Mouse (Mus musculus) neural tube, embryonic 15.5 days (tissue): ENCODE results near the gene Tmem14a. TPM values are rescaled to one million over a fixed set of nuclear protein-coding genes. Genes with fewer than 3 reads are reported as not detected.

Experiments used
- ATAC-seq: fragments of 200-750 bp; cut with Nextera tagmentation; 2 replicates; pipeline ENCODE4 v1.8.0; 2017; ENCODE audit warnings: mild to moderate bottlenecking, moderate TSS enrichment, moderate library complexity; ENCODE audit not compliant: low FRiP score
- H3K27ac ChIP-seq: fragments of 300-500 bp; sonication (generic); replicated peaks from 2 replicates; pipeline ENCODE4 v1.5.1; 2015; ENCODE audit warnings: mild to moderate bottlenecking, inconsistent platforms
- H3K27me3 ChIP-seq: fragments of 300-500 bp; sonication (generic); replicated peaks from 2 replicates; pipeline ENCODE4 v1.6.1; 2015; ENCODE audit warnings: inconsistent platforms
- H3K36me3 ChIP-seq: fragments of 300-500 bp; sonication (generic); 2 replicates; pipeline ENCODE4 v1.6.1; 2015; ENCODE audit warnings: inconsistent platforms
- H3K4me1 ChIP-seq: fragments of 300-500 bp; sonication (generic); 2 replicates; pipeline ENCODE4 v1.6.1; 2015; ENCODE audit warnings: inconsistent platforms
- H3K4me2 ChIP-seq: fragments of 300-500 bp; sonication (generic); 2 replicates; pipeline ENCODE4 v1.6.1; 2015; ENCODE audit warnings: inconsistent platforms, mild to moderate bottlenecking, moderate library complexity
- H3K4me3 ChIP-seq: fragments of 300-500 bp; sonication (generic); replicated peaks from 2 replicates; pipeline ENCODE4 v1.5.1; 2015; ENCODE audit warnings: mild to moderate bottlenecking, inconsistent platforms
- H3K9ac ChIP-seq: fragments of 300-500 bp; sonication (generic); replicated peaks from 2 replicates; pipeline ENCODE4 v1.6.1; 2015; ENCODE audit warnings: mild to moderate bottlenecking, inconsistent platforms
- H3K9me3 ChIP-seq: fragments of 300-500 bp; sonication (generic); replicated peaks from 2 replicates; pipeline ENCODE4 v1.6.1; 2016; ENCODE audit warnings: inconsistent platforms
- WGBS: fragments of 180-500 bp; shearing (Covaris S2); methylation state at CpG from one replicate; pipeline ENCODE4 v1.1.7; 2015; ENCODE audit warnings: mixed read lengths; 5-methylcytosine and 5-hydroxymethylcytosine counted together
- polyA plus RNA-seq: library from polyadenylated mRNA; unstranded; fragments of >200 nt; fragmentation: Nextera tagmentation; extraction: Ambion mirVana; gene quantifications from 2 replicates; pipeline ENCODE4 v1.2.1, GENCODE M21; 2015

Tmem14a gene
- polyA plus RNA-seq, 1 experiment from 2014 or later, result 22.6 TPM

DNA sequence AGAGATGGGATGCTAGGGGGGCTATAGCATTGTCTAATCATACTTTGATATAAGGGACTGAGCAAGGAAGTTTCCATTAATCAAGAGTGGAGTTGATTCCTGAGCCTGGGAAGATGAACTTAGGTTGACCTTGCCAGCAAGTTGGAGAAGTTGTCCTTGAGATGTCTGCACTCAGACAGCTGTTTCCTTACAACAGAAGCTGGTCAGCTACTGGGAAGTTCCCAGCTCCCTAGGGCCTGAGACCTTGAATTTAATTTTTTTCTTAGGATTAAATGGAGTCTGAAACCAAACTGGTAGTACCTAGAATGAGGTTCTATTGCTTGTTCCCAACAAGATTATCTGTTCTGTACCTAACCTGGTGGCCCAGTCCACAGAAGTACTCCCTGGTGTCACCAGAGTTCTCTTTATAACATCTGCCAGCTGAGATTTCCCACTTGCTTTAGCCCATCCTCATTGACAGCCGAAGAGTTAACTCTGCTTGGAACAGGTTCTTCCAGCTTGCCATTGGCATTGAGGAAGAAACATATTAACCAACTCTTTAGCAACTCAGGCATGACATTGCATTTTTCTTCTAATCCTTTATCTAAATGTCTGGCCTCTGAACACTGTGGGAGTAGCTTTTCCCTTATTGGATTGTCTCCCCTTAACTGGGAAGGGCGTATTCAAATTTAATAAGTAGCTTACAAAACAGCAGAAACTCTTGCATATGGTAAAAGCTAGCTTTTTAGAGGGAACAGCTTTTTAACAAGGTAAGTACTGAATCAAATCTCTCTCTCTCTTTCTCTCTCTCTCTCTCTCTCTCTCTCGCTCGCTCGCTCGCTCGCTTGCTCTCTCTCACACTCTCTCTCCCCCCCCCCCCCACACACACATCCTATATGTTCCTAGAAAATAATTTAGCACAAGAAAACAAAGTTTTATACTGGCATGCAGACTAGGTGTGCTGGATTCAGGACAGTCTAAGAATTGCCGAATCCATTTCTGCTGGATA lies 21.8 kb downstream of the Tmem14a start, which contains the start of gene Gsta3:
Gene Gsta3, plus strand, starts transcription at position 679 of the 988 bp plus-strand sequence.
- Histone ChIP-seq H3K36me3 (no peaks in the 10 kb centered on the region), H3K9ac (no peak within 1 kb of the TSS), H3K9me3 (no peaks in the 10 kb centered on the region), H3K27ac (no peak within 1 kb of the TSS), H3K27me3 (no peaks in the 10 kb centered on the region), H3K4me1 (no peaks in the 10 kb centered on the region), H3K4me3 (no peak within 1 kb of the TSS), H3K4me2 (no peak within 1 kb of the TSS)
- ATAC-seq, result no peak
- 94% methylated on average over 8 of the region's 8 CpGs for WGBS

DNA sequence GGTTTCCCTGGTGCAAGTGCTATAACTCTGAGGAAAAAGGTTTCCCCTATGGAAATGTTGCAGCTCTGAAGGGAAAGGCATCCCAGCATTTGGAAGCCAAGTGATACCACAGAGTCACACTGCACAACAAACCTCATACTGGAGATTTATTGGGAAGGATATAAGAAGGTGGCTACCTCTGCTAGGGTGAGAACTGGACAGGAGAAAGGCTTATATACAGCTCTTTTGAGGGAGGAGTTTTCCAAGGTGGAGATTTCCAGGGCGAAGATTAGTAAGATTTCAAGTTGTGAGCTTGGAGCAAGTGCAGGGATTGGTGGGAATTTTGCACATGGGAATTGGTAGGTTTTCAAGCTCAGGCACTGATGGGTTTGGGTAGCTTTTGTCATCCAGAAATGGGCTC lies 22.7 kb downstream of the Tmem14a start:
- 100% methylated on average over 1 of the region's 1 CpGs for WGBS
- H3K27me3 ChIP-seq, result no peaks in the 10 kb centered on the region
- no peaks in the 10 kb centered on the region for H3K9me3 ChIP-seq
- no peaks in the 10 kb centered on the region for H3K36me3 ChIP-seq
- H3K9ac ChIP-seq, result no peak overlapping the region
- H3K4me3 ChIP-seq, result no peak overlapping the region
- H3K27ac ChIP-seq, result no peak overlapping the region
- ATAC-seq, result no peak
- H3K4me2 ChIP-seq, result no peak overlapping the region
- H3K4me1 ChIP-seq, result no peaks in the 10 kb centered on the region

DNA sequence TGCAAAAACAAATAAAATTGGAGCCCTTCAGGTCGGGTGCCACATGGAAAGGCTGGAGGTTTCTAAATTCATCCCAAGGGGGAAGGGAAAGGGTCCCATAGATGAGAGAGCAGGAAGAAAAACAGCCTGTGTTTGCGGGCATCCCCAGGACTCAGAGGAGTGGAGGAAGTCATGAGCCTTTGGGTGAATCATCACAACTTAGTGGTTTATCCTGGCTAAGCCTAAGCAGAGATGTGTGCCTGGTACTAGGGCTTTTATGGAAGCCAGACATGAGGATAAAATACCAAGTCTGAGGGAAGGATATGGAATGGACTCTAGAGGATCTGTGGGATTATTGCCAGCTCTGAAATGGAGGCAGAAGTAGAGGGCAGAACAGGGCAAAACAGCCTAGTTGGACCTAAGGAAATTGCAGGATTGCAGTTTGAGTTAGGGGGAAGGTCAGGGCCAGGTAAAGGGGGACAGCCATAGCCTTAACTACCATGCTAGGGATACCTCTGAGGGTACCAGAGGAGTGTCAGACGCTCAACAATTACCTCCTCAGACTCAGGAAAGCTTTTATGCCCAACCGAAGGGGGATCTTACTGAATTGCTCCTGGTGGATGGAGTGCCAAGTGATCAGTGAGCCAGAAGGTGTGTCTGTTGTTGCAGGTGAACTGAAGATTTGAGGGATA lies 26.1 kb downstream of the Tmem14a start:
- no peak overlapping the region for H3K27ac ChIP-seq
- WGBS, result 74% methylated on average over 4 of the region's 4 CpGs
- no peaks in the 10 kb centered on the region for H3K36me3 ChIP-seq
- H3K27me3 ChIP-seq, result no peaks in the 10 kb centered on the region
- no peak overlapping the region for H3K9ac ChIP-seq
- H3K4me3 ChIP-seq, result no peak overlapping the region
- no peaks in the 10 kb centered on the region for H3K4me1 ChIP-seq
- H3K4me2 ChIP-seq, result no peak overlapping the region
- ATAC-seq, result no peak
- no peaks in the 10 kb centered on the region for H3K9me3 ChIP-seq

DNA sequence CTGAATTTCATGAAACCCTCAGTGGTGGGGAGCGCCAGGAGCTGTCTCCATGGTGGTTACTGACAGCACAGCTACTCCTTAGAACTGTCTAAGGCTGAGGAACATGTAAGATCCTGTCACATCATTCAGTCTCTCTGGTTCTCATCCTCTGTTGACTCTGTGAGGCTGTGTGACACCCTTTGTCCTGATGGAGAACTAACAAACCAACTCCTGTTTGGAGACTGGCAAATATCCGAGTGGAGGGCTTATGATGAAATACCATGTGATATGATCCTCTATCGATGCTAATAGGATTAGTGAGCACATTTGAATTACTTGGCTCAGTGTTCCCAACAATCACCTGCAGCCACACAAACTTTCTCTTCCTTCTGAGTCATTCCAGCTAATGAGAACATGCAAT lies 27.8 kb downstream of the Tmem14a start:
- H3K36me3 ChIP-seq, result no peaks in the 10 kb centered on the region
- H3K9ac ChIP-seq, result no peak overlapping the region
- H3K4me3 ChIP-seq, result no peak overlapping the region
- no peak for ATAC-seq
- no peak overlapping the region for H3K4me2 ChIP-seq
- H3K4me1 ChIP-seq, result no peaks in the 10 kb centered on the region
- H3K27me3 ChIP-seq, result no peaks in the 10 kb centered on the region
- WGBS, result 90% methylated on average over 3 of the region's 3 CpGs
- no peak overlapping the region for H3K27ac ChIP-seq
- no peaks in the 10 kb centered on the region for H3K9me3 ChIP-seq

DNA sequence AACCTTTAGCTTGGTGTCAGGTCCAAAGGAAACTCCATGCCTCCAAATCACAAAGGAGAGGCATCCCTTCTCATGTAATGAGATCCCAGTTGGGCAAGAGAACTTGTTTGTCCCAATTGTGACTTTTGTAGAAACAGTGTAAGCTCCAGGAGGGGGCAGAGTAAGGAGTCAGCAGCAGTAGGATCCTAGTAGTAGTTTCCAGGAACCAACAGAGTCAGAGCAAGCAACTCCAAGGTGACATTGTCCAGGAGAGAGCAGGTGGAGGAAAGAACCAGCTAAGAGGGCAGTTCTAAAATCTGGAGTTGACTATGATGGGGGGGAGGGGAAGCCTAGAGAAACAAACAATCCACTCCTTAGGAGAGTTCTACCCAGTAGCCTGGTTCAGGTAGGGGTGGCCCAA lies 29.5 kb downstream of the Tmem14a start:
- Histone ChIP-seq H3K36me3 (no peaks in the 10 kb centered on the region), H3K4me2 (no peak overlapping the region), H3K27ac (no peak overlapping the region), H3K27me3 (no peaks in the 10 kb centered on the region), H3K4me3 (no peak overlapping the region), H3K4me1 (no peaks in the 10 kb centered on the region), H3K9me3 (no peaks in the 10 kb centered on the region), H3K9ac (no peak overlapping the region)
- no peak for ATAC-seq

DNA sequence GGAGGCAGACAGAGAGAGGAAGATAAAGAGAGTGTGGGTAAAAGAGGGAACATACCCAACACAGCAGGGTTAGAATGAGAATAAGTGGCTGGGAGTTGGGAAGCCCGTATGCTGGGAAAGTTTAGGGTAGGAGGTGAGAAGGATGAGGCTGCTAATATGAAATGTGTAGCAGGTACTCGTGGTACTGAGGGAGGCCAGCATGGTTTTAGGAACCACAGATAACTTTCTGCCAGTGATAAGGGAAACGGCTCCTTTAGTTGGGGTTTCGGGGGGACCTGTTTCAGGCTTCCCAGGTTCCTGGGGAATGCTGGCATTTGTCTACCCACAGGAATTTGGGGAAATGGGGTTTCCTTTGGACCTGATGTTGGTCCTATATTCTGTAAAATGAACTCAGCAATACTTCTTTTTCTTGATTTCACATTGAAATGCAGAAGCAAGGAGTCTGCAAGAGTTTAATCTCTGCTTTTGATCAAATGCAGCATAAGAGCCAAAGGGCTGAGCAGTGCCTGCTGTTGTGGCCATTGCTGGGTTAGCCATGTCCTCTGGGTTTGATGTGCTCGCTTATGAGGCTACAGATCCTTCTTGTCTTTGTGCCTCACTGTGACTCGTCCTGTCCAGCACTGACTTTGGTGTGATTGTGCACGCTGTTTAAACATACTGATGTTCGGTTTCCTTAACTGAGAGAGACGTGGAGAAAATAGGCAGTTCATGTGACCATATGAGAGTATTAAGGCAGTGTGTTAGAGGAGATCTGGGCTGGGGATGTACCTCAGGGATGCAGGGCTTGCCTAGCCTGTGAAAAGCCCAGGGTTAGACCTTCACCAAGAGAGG lies 30.4 kb downstream of the Tmem14a start:
- Histone ChIP-seq H3K4me1 (no peaks in the 10 kb centered on the region), H3K4me2 (no peak overlapping the region), H3K27ac (no peak overlapping the region), H3K4me3 (no peak overlapping the region), H3K9me3 (no peaks in the 10 kb centered on the region), H3K27me3 (no peaks in the 10 kb centered on the region), H3K36me3 (no peaks in the 10 kb centered on the region), H3K9ac (no peak overlapping the region)
- ATAC-seq, result no peak
- WGBS, result 91% methylated on average over 9 of the region's 9 CpGs

DNA sequence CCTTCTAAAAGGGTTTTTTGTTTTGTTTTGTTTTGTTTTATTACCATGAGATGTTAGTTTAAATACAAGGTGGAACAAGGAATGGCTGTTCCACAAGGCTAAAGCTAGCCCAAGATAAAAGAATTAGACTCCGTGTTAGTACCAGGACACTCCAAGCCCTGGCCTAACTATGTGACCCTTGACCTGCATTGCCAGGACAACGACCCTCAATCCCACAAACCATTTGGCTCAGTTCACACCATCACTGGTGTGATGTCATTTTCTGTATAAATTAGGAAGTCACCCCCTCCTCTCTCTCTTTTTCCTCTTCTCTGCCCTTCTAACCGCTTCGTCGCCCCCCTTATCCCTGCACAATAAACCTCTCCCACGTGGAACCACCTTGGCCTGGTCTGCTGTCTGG lies 33.3 kb downstream of the Tmem14a start:
- WGBS, result 18% methylated on average over 6 of the region's 6 CpGs
- no peaks in the 10 kb centered on the region for H3K9me3 ChIP-seq

DNA sequence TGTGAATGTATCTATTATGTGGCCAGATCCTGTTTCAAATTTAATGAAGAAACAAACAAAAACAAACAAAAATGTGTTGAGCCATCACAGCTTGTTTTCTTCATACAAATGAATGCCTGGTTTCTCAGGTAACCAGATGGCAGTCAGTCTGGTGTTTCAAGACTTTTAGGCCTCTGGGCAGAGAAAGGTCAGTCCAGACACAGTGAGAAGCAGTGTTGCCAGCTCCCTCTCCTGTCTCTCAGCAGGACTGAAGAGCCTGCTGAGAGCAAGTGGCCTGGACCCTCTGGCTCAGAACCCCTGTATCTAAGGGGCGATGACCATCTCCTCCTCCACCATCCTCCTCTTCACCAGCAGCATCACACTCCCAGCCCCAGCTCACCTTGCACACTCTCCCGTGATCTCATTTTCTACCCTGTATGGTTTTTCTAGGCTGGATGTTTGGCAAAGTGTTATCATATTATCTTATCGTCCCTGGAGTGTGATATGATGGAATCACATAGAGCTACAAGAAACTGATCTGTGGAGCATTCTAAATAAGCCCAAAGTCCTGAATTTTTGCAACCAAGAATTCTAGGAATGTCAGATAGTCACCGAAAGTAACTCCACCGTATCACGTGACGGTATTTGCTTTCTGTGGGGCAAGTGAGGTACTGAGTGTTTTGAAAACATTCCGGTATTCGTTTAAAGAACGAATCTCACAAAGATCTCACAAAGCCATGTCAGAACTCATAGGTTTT lies 34.4 kb downstream of the Tmem14a start:
- Histone ChIP-seq H3K4me3 (no peak overlapping the region), H3K27ac (no peak overlapping the region), H3K27me3 (no peaks in the 10 kb centered on the region), H3K4me2 (no peak overlapping the region), H3K36me3 (no peaks in the 10 kb centered on the region), H3K9ac (no peak overlapping the region), H3K4me1 (no peaks in the 10 kb centered on the region), H3K9me3 (no peaks in the 10 kb centered on the region)
- ATAC-seq, result no peak
- 91% methylated on average over 10 of the region's 10 CpGs for WGBS

More for the DNA sequence above, 33.3 kb downstream of the Tmem14a start:
- no peak for ATAC-seq
- no peak overlapping the region for H3K9ac ChIP-seq
- H3K4me3 ChIP-seq, result no peak overlapping the region
- H3K36me3 ChIP-seq, result no peaks in the 10 kb centered on the region
- no peak overlapping the region for H3K4me2 ChIP-seq
- H3K4me1 ChIP-seq, result no peaks in the 10 kb centered on the region
- no peaks in the 10 kb centered on the region for H3K27me3 ChIP-seq
- H3K27ac ChIP-seq, result no peak overlapping the region

DNA sequence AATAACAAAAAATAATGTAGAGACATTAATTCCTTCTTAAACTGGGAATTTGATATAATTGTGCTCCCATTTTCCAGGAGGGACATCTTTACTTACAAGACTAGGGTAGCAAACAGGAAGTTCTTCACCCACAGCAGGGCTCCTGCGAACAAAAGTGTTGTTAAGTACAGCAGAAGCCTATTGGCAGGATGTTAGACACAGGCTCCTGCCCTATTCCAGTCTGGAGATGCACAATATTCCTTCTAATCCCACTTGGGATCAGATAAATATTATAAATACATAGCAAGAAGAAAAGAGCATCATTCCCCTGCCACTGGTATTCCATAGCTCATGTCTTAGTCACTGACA lies 34.9 kb downstream of the Tmem14a start:
- Histone ChIP-seq H3K27ac (no peak overlapping the region), H3K27me3 (no peaks in the 10 kb centered on the region), H3K36me3 (no peaks in the 10 kb centered on the region), H3K4me2 (no peak overlapping the region), H3K4me1 (no peaks in the 10 kb centered on the region), H3K9ac (no peak overlapping the region), H3K9me3 (no peaks in the 10 kb centered on the region), H3K4me3 (no peak overlapping the region)
- 89% methylated on average over 1 of the region's 1 CpGs for WGBS
- ATAC-seq, result no peak

DNA sequence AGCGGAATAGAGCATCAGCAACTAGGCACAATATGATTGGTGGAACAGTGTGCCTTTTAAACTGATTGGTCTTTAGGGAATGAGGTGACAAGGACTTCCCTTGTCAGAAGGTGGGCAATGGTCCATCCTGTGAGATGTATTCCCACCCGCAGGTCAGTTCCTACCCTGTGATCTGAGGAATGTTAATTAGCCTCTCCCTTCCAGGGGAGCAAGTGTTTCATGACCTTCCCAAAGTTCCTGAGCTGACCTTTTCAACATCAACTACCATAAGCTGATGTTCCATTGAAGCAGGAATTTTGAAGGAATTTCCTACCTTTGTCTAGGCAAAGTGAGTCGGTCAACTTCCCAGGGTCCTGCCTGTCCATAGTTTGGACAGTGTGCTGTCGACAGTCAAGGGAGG lies 35.5 kb downstream of the Tmem14a start:
- H3K4me2 ChIP-seq, result no peak overlapping the region
- no peak overlapping the region for H3K4me3 ChIP-seq
- H3K27me3 ChIP-seq, result no peaks in the 10 kb centered on the region
- H3K9me3 ChIP-seq, result no peaks in the 10 kb centered on the region
- no peaks in the 10 kb centered on the region for H3K36me3 ChIP-seq
- 90% methylated on average over 4 of the region's 4 CpGs for WGBS
- no peak for ATAC-seq
- H3K4me1 ChIP-seq, result no peaks in the 10 kb centered on the region
- H3K27ac ChIP-seq, result no peak overlapping the region
- H3K9ac ChIP-seq, result no peak overlapping the region
